Mouse (Mus musculus): ENCODE measurements around the gene Smyd3.

The Smyd3 gene

DNA sequence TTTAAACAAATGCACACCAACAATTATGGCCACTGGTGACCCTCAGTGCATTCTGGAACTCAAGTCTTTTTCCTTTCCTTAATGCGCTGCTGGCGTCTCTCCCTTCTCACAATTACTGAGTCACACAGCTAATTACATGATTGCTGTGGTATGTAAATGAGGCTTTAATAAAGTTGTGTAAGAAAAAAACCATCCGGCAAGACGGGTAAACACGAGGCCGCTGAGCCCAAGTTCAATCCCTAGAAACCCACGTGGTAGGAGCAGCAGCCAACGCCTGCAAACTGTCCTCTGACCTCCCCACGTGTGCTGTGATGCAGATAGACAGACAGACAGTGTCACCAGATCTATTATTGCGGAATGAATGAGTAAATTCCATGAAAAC, 58.9 kb downstream of the Smyd3 start:
- in situ Hi-C loops (cut with MseI, MboI): no loop called here

DNA sequence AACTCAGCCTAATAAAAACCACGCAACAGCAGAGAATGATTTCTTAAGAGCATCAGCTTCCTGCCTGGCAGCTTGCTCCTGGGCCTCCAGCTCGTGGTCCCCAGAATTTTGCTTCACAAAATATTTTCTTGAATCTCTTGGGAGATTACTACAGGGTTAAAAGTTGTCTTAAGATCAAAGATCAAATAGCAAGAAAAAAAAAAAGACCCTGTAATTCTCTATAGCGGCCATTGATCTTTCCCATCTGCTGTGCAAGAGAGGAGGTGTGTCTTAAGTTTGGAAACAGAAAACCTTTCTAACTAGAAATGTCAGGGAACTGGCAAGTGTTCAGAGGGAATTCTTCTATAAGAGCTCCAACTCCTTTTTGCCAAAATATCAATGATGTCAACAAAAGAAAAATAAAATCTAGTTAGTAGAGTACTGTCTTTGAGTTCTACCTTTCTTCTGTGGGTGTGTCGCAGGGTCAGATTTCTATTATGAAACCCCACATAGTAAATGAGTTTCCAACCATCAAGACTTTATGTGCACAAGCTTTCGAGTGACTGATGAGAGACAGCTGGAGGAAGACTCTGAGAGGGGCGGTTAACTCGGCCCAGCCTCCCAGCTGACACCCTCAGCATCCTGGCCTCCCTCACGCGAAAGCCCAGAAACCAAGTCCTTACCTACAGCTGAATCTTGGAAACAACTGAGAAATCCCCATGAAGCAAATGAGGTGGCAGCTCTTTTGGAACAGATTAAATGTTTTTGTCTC, 59.4 kb downstream of the Smyd3 start:
- in situ Hi-C loops (cut with MseI, MboI): no loop called here

DNA sequence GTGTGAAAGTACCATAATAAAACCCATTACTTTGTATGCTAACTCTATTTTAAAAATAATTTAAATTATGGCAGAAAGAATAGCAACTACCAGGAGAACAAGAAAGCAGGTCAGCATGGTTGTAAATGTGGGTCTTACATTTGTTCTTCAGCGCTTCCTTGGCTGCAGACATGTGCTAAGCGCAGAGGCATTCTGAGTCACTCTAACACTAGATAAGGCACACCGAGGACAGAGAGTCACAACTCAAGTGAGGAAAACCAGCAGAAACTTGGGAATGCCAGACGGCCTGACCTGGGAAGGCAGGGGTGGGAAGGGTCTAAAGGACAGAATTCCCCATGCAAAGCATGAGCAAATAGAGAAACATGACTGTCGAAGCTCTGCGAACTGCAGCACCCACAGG, 63.2 kb downstream of the Smyd3 start:
- in situ Hi-C loops (cut with MseI, MboI): no loop called here

DNA sequence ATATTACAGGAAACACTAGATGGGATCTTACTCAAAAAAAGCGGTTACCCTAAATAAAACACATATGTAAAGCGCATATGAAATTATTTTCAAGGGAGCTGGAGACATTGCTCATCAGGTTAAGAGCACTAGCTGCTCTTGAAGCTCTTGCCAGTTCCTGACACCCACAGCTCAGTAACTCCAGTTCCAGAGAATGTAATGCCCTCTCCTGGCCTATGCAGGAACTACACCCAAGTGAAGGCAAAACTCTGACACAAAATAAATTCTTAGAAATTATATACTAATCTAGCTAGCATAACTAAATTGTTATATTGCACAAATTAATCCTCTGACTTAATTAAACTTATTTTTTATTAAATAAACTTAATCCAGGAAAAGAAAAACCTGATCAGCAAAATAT, 66.6 kb downstream of the Smyd3 start:
- in situ Hi-C loops (cut with MseI, MboI): no loop called here

DNA sequence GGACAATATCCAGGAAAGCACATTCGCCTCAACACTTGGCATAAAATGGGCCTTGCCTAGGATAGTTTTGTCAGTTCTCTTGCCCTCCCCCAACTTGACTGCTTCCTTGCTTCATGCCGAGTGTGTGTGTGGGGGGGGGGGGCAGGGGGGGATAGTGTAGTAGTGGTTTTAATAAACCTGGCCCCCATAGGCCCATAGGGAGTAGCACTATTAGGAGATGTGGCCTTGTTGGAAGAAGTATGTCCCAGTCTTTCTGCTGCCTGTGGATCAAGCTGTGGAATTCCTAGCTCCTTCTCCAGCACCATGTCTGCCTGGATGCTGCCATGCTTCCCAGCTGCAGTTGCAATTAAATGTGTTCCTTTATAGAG, 71.0 kb downstream of the Smyd3 start:
- in situ Hi-C loops (cut with MseI, MboI): no loop called here

DNA sequence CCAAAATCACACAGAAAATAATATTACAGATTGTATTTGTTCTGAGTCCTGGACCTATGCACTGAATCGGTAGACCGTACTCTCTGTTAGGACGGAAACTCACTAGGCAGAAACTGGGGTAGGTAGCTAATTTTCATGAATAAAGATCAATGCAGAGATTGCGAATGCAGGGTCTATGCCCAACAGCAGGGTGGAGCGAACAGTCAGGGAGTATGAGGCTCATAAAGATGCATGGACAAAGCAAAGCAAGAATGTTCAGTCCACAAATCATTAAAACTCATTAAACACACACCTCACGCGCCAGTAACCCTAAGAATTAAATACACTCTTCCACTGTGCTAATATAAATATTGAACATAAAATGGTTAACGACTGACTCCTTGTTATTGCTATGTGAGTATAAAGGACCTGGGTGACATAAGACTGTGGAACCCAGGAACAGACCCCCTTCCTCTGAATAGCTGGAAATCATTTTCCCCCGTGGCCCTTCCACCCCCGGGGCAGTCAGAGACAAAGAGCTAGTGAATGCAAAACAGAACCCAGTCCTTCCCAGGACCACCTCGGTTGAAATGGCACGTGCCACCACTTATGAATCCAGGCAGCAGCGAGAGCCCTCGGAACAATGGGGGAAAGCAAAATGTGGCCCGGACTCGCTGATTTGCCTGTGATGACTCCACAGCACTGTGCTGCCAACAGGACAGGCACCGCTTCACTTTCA, 71.6 kb downstream of the Smyd3 start:
- in situ Hi-C loops (cut with MseI, MboI): no loop called here

DNA sequence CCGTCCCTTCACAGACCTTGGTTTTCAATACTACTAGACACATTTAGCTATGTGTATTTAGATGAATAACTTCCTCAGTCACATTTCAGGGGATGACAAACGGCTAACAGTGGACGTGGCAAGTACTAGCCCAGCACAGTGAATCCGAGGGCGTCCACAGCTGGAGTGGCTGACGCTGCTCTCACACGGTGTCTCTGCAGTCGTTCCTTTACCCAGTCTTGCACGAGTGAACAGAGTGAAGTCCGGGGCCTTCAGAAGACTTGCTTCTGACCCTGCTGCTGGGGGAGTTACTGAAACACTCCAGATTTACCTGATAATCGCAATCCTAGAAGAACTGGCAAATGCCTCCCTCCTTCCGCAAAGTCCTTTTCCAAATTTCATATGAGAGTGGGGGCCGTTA, 74.0 kb downstream of the Smyd3 start:
- in situ Hi-C loops (cut with MseI, MboI): no loop called here

DNA sequence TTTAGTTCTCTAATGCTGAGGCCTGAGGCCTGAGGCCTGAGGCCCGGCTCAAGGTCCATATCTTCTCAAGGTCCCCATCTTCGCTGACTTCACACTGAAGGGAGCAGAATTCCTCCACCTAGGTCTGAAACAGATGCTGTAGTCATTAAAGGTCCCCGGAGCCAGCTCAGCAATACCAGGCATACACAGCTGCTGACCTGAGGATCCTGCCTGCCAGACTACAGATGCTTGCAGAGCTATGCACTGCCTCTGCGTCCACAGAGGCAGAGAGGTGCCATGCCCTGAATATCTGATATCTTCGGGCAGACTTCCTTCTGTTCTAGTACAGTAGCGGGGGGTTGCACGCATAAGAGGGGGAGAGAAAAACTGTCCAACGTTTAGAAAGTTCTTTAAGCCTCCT, 74.4 kb downstream of the Smyd3 start:
- in situ Hi-C loops (cut with MseI, MboI): no loop called here

DNA sequence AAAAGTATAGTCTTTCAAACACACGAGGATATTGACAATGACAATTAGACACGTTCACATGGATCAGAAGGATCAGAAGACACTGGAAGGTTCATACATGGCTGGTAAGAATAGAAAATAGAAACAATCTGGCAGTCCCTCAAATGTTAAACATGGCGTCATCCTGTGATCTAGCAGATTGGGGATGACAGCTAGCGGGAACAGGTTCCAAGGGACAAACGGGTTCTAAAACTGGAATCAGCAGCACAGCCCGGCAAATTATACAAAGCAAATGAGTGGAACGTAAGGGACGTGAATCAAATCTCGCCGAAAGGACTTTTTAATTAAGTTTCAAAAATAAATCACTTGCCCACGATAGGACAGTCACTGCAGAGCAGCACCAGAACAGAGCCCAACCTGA, 81.2 kb downstream of the Smyd3 start:
- in situ Hi-C loops (cut with MseI, MboI): no loop called here

DNA sequence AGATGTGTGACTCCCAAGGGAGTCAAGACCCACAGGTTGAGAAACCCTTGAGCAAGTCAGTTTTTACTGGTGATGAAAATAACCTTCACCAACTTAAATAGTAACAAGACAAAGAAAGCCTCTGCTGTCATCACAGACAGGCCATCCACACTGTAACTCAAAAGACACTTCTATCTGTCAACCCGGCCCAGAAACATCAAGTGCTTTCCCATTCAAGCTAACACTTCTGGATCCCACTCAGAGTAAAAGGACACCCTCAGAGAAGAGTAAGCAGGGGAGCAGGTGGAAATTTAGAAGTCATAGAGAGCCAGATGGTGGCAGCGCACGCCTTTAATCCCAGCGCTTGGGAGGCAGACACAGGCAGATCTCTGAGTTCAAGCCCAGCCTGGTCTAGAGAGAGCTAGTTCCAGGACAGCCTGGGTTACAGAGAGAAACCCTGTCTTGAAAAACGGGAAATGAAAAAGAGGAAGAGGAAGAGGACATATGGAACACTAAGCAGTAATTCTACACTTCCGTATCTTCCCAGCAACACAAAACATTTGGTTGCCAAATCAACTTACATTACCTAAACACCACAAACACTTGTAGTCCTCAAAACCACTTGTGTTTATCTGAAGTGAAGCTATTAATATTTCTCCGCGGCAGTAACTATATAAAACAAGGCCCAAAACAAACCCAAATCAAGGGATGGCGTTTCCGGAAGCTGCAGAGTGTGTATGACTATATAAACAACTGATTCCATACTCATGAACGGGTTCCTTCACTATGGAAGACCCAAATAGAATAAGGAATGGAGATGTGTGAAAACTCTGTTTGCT, 83.2 kb downstream of the Smyd3 start:
- in situ Hi-C loops (cut with MseI, MboI): no loop called here

DNA sequence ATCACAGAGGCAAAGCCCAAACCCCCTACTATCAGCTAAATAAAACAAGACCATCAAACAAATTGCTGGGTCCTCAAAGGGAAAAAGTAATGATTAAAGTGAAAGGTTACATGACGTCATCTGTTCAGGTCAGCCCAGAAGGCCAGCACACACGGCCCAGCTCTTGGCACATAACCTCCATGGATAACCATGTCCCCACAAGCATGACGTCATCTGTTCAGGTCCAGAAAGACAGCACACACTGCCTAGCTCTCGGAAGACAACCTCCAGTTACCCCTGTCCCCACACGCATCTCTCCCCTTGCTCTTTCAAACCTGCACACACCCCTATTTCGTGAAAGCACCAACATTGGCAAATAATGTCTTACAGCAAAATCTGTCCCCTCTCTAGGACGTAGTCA, 84.0 kb downstream of the Smyd3 start:
- in situ Hi-C loops (cut with MseI, MboI): no loop called here

DNA sequence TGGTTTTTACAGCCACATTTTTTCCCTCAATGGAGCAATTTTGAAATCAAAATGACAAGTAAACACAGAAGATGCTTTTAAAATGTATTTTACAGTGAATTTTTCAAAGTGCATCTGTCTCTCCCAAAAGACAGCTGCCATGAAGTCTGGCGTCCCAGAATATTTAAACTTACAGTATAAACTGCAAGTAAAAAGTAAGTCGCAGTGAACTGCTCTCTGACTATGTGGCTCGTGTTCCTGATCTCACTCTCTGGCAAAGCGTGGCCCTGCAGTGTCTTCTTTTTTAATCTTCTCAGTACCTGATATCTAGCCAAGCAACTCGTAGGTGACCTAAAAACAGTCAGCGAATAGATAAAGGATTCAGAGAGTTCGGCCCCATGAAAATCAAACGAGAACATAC, 84.5 kb downstream of the Smyd3 start:
- in situ Hi-C loops (cut with MseI, MboI): no loop called here

DNA sequence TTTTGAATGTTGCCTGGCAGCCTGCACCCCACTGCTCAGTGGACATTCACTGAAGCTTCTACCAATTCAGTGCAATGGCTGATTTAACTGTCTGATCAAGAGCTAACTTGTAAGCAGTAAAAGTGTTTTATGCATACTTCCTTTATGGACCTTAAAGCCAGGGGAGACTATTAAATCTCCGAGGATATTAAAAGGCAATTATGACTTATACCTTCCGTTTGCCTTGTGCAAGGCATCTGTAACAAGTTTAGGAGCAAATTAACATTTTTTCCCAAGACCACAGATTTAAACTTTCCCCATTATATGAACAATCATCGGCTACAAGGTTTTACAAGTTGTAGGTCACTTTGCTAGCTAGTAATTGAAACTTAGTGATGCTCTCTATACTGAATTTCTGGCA, 87.8 kb downstream of the Smyd3 start:
- in situ Hi-C loops (cut with MseI, MboI): no loop called here

DNA sequence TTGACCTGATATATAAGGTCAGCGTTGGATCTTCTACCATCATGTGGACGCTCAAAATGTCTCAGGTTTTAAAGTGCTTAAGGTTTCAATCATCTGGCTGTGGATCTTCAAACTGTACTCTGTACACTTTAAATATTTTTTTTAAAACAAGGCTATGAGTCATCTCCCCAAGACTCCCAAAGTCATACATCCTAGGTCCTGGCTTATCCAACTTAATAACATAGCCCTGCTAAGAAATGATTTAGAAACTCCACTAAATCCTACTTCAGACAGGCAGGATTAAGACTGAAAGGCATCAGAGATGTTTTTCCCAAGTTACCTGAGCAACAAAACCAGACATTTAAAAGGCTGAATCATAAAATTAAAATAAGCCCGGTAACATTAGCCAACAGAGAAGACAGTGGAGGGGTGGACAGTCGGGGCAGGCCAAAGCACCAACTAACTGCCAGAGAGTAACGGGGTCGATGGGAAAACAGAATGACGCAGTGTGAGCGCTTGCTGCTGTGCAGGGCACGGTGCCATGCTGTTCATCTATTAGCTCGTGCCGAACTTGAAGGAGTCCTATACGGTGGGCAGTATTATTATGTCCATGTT, 92.9 kb downstream of the Smyd3 start:
- in situ Hi-C loops (cut with MseI, MboI): no loop called here

DNA sequence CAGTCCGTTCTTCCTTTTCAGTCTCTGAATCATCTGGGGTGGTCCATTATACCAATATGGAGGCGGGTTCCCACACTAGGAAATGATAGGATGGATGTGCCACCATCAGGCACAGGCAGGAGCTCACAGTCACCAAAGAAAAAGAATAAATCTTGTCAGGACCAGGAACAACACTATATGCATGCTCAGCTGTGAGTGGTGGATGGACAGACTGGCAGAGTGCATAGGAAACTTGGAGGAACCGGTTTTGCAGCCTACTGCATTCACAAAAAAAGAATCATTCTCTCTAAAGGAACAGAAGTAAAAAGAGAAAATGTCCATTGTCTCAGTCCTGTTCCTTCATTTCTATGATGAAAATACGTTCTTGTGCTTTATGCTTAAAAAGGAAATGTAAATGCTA, 98.8 kb downstream of the Smyd3 start:
- in situ Hi-C loops (cut with MseI, MboI): no loop called here

DNA sequence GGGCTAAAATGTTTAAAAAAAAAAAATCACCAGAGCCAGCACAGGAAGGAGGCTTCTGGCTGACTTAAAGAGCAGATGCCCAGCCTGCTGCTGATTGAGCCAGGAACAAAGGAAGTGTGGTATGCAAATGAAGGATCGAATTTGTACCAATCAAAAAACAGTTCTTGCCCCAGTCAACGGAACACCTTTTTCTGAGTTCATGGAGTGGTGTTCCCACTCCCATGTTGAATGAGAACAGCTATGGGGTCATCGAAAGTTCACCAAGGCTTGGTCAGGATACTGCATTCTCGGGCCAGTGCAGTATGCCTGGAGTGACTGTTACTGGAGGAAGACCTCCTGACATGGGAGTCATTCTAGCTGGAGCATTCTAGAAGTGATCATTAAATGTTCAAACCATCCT, 109.8 kb downstream of the Smyd3 start:
- in situ Hi-C loops (cut with MseI, MboI): no loop called here

DNA sequence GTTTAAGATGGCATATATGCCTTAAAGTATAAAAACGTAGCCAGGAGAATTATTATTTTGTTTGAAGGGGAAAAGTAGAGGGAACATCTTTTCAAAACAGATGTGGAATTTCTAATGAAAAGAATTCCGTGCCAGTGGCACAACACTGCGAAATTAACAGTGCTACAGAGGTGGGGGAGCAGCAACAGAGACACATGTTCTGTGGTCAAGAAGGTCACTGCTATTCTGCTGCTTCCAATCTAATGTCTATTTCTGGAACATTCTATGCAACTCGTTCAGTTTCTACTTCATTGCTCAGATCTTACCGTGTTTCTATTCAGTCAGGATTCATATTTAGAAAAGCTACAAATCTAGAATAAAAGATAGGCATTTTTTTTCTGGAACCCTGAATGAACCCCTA, 117.0 kb downstream of the Smyd3 start:
- in situ Hi-C loops (cut with MseI, MboI): no loop called here

DNA sequence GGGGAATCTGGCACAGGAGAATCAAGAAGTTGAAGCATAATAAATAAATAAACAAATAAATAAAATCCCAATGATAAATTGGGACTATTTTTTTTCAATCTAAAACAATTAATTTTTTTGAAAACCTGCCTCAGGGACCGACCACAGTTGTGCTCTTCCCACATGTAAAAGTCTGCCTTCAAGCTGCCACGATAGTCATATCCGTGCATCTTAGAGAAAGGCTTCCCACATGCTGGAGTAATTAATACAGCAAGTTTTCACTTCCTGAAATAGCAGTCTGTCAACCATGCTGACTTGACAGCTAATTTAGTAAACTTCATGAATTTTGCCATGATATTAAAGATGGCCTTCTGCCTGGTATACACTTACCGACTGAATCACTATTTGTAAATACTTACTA, 119.2 kb downstream of the Smyd3 start:
- in situ Hi-C loops (cut with MseI, MboI): no loop called here

DNA sequence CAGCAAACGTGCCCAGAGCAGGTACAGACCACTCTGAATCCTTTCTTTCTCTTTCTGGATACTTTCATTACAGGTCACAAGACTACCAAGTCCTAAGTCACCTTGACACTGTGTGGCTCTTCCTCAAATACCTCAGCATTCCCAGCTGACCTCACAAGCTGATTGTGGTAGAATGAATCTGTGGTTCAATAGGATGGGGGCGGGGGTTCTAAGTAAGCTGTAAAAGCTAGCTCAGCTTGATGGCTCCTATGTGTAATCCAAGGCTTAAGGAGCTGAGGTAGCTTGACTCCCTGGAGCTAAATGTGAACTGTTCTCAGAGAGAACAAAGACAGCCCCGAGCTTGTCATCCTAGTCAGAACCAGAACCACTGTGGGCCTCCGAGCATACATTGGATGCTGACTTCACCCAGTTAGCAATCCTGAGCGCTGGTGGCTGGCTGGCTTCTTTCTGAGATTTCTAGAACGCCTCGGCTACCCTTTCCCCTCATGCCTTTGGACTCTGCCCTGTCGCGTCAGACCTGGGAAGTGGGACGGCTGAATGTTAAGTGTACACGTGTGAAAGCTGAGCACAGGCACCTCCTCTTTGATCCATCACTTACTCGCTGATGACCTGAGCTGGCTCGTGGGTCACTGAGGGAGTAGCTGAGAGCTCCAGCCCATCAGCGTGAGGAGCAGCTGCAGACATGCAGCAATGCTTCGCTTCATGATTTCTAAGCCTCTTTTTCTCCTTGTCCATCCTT, 131.4 kb downstream of the Smyd3 start:
- in situ Hi-C loops (cut with MseI, MboI): no loop called here

DNA sequence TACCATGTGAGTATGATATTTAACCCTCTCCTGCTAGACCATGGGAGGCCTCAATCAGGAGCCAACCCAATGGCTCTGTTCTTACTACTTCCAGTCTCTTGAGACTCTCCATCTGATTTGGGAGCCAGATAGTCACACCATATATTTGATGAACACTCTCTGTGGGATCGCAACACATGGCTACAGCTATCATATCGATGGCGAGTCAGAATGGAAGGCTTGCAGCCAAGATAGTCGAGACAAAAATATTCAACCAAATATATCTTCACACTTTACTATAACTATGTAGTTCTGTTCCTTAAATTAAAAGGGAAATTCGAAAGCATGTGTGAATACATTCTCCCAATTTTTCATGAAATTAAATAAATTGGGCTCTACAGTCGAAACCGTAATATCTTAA, 132.2 kb downstream of the Smyd3 start:
- in situ Hi-C loops (cut with MseI, MboI): no loop called here

DNA sequence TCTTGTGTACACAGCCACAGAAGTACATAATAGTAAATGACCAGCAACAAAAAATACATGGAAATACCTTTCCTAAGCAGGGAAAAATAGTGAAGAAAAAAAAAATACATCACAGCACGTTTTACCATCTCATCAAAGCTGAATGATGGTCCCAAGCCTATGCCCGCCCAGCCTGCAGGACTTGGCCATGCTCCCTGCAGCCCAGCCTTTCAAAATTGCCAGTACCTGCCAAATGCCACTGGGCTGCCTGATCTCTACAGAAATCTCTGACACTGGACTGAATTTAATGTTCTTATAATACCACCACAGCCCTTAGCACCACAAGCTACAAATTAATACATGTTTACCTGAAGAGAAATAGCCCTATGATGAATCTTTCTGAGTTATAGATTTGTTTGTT, 133.5 kb downstream of the Smyd3 start:
- in situ Hi-C loops (cut with MseI, MboI): no loop called here

DNA sequence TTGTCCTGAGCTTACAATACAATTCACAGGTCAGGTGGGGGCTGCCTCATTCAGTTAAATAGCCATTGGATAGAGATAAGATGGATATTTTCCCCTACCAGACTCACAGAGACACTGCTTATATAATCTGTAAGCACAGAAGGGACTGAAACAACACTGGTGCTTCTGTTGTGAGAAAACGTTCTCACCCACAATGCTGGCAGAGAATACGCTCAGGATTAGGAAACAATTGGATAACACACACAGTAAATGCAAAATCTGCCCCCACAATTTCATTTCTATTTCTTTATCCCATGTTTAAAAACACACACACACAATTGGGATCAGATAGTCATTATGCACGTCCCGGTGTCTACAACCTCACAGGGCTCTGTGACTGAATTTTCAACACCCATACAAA, 139.7 kb downstream of the Smyd3 start:
- in situ Hi-C loops (cut with MseI, MboI): no loop called here
